Mouse (Mus musculus) thymus, adult 2 months (tissue): ENCODE measurements around the gene Slc29a2.

ENCODE experiments used
- CTCF ChIP-seq: fragments of 200-500 bp; IDR thresholded peaks from 2 replicates; pipeline ENCODE4 v1.5.1; 2012; ENCODE audit warnings: mild to moderate bottlenecking, control low read depth, low read length, moderate library complexity, borderline replicate concordance; ENCODE audit not compliant: control insufficient read depth, poor library complexity, insufficient read depth; ENCODE audit errors: extremely low read depth
- POLR2A ChIP-seq: fragments of 200-500 bp; IDR thresholded peaks from 2 replicates; pipeline ENCODE4 v1.6.1; 2012; ENCODE audit warnings: mild to moderate bottlenecking, low read length, control low read depth, moderate library complexity; ENCODE audit not compliant: control insufficient read depth, poor library complexity, insufficient read depth; ENCODE audit errors: extremely low read depth

DNA sequence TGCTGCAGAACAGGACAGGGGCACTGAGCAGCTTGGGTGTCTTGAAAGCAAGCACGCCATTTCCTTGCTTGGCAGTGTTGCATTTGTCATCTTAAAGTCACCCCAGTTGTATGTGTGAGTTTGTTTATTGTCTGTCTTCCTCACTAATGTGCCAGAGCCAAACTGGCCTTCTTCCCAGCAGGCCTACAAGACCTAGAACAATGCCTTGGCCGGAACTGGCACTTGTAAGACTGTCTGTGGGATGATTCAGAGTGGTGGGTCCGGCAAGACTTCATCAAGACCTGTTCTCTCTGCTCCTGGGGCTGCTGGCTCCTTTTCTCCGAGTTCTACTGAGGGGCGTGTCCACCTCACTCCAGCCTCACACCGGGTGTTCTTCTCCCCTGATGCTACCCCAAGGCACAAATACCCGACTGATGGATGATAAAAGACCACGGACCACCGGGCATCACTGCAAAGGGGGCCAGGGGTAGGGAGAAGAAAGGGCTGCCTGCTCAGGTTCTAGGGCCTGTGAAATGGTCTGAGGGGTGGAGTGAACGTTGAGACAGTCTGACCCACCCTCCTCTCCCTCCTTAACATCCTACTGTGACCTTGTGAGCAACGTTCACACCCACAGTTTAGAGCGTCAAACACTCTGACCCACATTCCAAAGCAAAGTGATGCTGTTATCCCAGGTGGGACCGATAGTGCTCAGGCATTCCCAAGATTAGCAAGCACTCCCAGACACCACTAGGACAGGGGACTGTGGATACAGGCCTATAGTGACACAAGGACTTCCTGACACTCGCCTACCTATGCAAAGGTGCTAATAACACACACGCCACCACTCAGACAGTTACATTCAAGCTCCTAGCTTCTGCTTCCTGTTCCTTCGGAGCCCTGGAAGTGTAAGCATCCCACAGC lies 34.5 kb downstream of the Slc29a2 start:
- TF ChIP-seq POLR2A, result no peak
- TF ChIP-seq CTCF, result no peak
